Mouse (Mus musculus): Measurements from ENCODE around the gene Gfy. TPM values are rescaled to one million over a fixed set of nuclear protein-coding genes. Genes with fewer than 3 reads are reported as not detected.

The Gfy gene
- polyA plus RNA-seq, 1 experiment from 2014 or later = not detected

GRCm38 (mm10) chr7:45215673-45216441, 36.5 kb upstream of the Gfy start, which contains the start of gene Tead2:
Gene Tead2 (plus strand): TSS chr7:45215753.
- no peak for TF ChIP-seq CTCF (IDR thresholded peaks at IDR 0.05; ENCODE audit: low read depth)
- peaks cover 13% of the 10 kb centered on the region; the same call in 1 of the 2 replicates for H3K4me1 ChIP-seq (ENCODE audit: insufficient read depth)
- ATAC-seq (ENCODE audit: insufficient read depth) = peak; percentile 75
- peak within 1 kb of the TSS; percentile 89 for H3K4me3 ChIP-seq (ENCODE audit: low read depth, low read length)
- peaks cover 12% of the 10 kb centered on the region; the same call in 1 of the 2 replicates for H3K27me3 ChIP-seq (ENCODE audit: insufficient read depth, low read length)
- peak within 1 kb of the TSS; percentile 99 for H3K27ac ChIP-seq (ENCODE audit: low read depth)
- no peaks in the 10 kb centered on the region for H3K9me3 ChIP-seq (ENCODE audit: low read depth, low read length)
- H3K36me3 ChIP-seq (ENCODE audit: insufficient read depth) = peaks cover 37% of the 10 kb centered on the region
- under 1% methylated on average over 54 of the region's 55 CpGs for WGBS
- peak within 1 kb of the TSS; percentile 97 for H3K4me2 ChIP-seq
- H3K9ac ChIP-seq = peak within 1 kb of the TSS; percentile 99
- peak; percentile 84 for DNase-seq

GRCm38 (mm10) chr7:45213708-45214107, 34.3 kb upstream of the Gfy start:
- Histone ChIP-seq H3K4me1 (ENCODE audit: insufficient read depth) (peaks cover 13% of the 10 kb centered on the region; the same call in 1 of the 2 replicates), H3K27ac (ENCODE audit: low read depth) (no peak overlapping the region), H3K4me2 (no peak overlapping the region), H3K9ac (no peak overlapping the region), H3K9me3 (ENCODE audit: low read depth, low read length) (no peaks in the 10 kb centered on the region), H3K4me3 (ENCODE audit: low read depth, low read length) (no peak overlapping the region), H3K27me3 (ENCODE audit: insufficient read depth, low read length) (peaks cover 18% of the 10 kb centered on the region; the same call in 1 of the 2 replicates), H3K36me3 (ENCODE audit: insufficient read depth) (peaks cover 15% of the 10 kb centered on the region)
- ATAC-seq (ENCODE audit: insufficient read depth) (no peak), DNase-seq (no peak)
- WGBS = 54% methylated on average over 5 of the region's 5 CpGs
- TF ChIP-seq CTCF (IDR thresholded peaks at IDR 0.05; ENCODE audit: low read depth) = no peak

- ATAC-seq (ENCODE audit: insufficient read depth) (no peak), DNase-seq (no peak)
- Histone ChIP-seq H3K27ac (ENCODE audit: low read depth) (no peak overlapping the region), H3K9ac (no peak overlapping the region), H3K4me3 (ENCODE audit: low read depth, low read length) (no peak overlapping the region), H3K4me2 (no peak overlapping the region), H3K4me1 (ENCODE audit: insufficient read depth) (peaks cover 7% of the 10 kb centered on the region; the same call in 1 of the 2 replicates), H3K36me3 (ENCODE audit: insufficient read depth) (peaks cover 2% of the 10 kb centered on the region; the same call in 1 of the 2 replicates), H3K27me3 (ENCODE audit: insufficient read depth, low read length) (peaks cover 18% of the 10 kb centered on the region; the same call in 1 of the 2 replicates), H3K9me3 (ENCODE audit: low read depth, low read length) (no peaks in the 10 kb centered on the region)
- WGBS = 73% methylated on average over 7 of the region's 7 CpGs
- no peak for TF ChIP-seq CTCF (IDR thresholded peaks at IDR 0.05; ENCODE audit: low read depth)
Observed at GRCm38 (mm10) chr7:45212356-45212755, 33.0 kb upstream of the Gfy start.

- peak; percentile 41 for DNase-seq
- H3K4me3 ChIP-seq (ENCODE audit: low read depth, low read length) = no peak within 1 kb of the TSS
- WGBS = 4% methylated on average over 17 of the region's 17 CpGs
Observed at GRCm38 (mm10) chr7:45211851-45212251, 32.5 kb upstream of the Gfy start, which contains the start of gene Dkkl1. Gene Dkkl1 (minus strand): TSS chr7:45212147.

GRCm38 (mm10) chr7:45211070-45211469, 31.7 kb upstream of the Gfy start:
- no peak for ATAC-seq (ENCODE audit: insufficient read depth)
- Histone ChIP-seq H3K4me3 (ENCODE audit: low read depth, low read length) (no peak overlapping the region), H3K9ac (no peak overlapping the region), H3K27ac (ENCODE audit: low read depth) (no peak overlapping the region), H3K4me2 (no peak overlapping the region; the same call in 1 of the 2 replicates), H3K36me3 (ENCODE audit: insufficient read depth) (no peaks in the 10 kb centered on the region), H3K27me3 (ENCODE audit: insufficient read depth, low read length) (peaks cover 18% of the 10 kb centered on the region; the same call in 1 of the 2 replicates), H3K9me3 (ENCODE audit: low read depth, low read length) (no peaks in the 10 kb centered on the region), H3K4me1 (ENCODE audit: insufficient read depth) (0 out of 2 replicates have a peak, but pooled peaks cover 3% of the 10 kb centered on the region)
- no peak for DNase-seq
- 45% methylated on average over 10 of the region's 10 CpGs for WGBS
- TF ChIP-seq CTCF (IDR thresholded peaks at IDR 0.05; ENCODE audit: low read depth) = no peak

More at GRCm38 (mm10) chr7:45211851-45212251, 32.5 kb upstream of the Gfy start, which contains the start of gene Dkkl1:
- H3K27me3 ChIP-seq (ENCODE audit: insufficient read depth, low read length) = peaks cover 18% of the 10 kb centered on the region; the same call in 1 of the 2 replicates
- no peak for ATAC-seq (ENCODE audit: insufficient read depth)
- peak within 1 kb of the TSS; percentile 40 for H3K4me2 ChIP-seq
- H3K4me1 ChIP-seq (ENCODE audit: insufficient read depth) = 0 out of 2 replicates have a peak, but pooled peaks cover 3% of the 10 kb centered on the region
- no peak within 1 kb of the TSS for H3K27ac ChIP-seq (ENCODE audit: low read depth)
- H3K36me3 ChIP-seq (ENCODE audit: insufficient read depth) = no peaks in the 10 kb centered on the region
- TF ChIP-seq CTCF (IDR thresholded peaks at IDR 0.05; ENCODE audit: low read depth) = no peak
- no peak within 1 kb of the TSS for H3K9ac ChIP-seq
- no peaks in the 10 kb centered on the region for H3K9me3 ChIP-seq (ENCODE audit: low read depth, low read length)

DNA sequence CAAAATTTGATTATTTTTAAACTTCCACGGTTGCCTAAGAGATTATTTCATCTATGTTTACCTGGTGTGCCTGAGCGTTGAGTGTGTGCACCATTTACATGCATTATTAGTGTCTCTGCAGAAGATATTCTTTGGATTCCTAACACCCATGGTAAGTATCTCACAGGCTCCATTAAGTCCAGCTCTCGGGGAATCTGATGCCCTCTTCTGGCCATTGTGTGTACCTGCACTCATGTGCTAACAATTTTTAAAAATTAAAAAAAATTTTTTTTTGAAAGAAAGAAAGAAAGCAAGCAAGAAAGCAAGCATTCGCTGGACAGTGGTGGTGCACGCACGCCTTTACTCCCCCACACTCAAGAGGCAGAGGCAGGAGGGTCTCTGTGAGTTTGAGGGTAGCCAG, 28.9 kb upstream of the Gfy start:
- no peaks in the 10 kb centered on the region for H3K9me3 ChIP-seq (ENCODE audit: low read depth, low read length)
- H3K27me3 ChIP-seq (ENCODE audit: insufficient read depth, low read length) = peaks cover 18% of the 10 kb centered on the region; the same call in 1 of the 2 replicates
- no peak overlapping the region for H3K4me3 ChIP-seq (ENCODE audit: low read depth, low read length)
- 72% methylated on average over 6 of the region's 6 CpGs for whole genome bisulfite sequencing
- H3K4me2 ChIP-seq = no peak overlapping the region
- H3K9ac ChIP-seq = no peak overlapping the region
- no peak for DNase-seq
- 0 out of 2 replicates have a peak, but pooled peaks cover 3% of the 10 kb centered on the region for H3K4me1 ChIP-seq (ENCODE audit: insufficient read depth)
- no peaks in the 10 kb centered on the region for H3K36me3 ChIP-seq (ENCODE audit: insufficient read depth)
- no peak for ATAC-seq (ENCODE audit: insufficient read depth)
- no peak overlapping the region for H3K27ac ChIP-seq (ENCODE audit: low read depth)
- no peak for TF ChIP-seq CTCF (IDR thresholded peaks at IDR 0.05; ENCODE audit: low read depth)
